Mouse (Mus musculus): ENCODE measurements around the gene Diras2.

DNA sequence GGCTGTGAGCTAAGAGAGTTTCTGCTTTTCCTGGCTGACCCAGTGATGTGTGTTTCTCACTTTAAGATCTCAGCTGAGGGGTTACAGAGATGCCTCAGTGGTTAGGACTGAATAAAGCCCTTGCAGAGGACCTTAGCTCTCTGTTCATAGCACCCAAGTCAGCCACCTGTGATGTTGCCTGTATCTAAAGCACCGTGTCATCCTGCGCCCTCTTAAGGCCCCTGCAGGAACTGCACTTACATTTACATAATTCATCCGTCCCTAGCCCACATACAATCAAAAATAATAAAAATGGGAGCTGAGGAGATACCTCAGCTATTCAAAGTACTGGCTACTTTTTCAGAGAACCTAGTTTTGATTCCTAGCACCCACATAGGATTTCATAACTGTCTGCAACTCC is 54.9 kb downstream of the Diras2 start:
- TF ChIP-seq POLR2A (IDR thresholded peaks at IDR 0.05; ENCODE audit: borderline replicate concordance, extremely low read depth, low read depth, low read length), result no peak
- peak; percentile 51 for TF ChIP-seq CTCF (IDR thresholded peaks at IDR 0.05; ENCODE audit: insufficient read depth, low read length)

All from lung, adult 2 months (tissue).